Mouse (Mus musculus) stomach, postnatal 0 days (tissue): ENCODE results near the gene Kalrn.

Experiments used
- CTCF ChIP-seq: IDR thresholded peaks from 2 replicates; pipeline ENCODE4 v1.5.1; 2016; ENCODE audit warnings: antibody characterized with exemption, low read depth, mild to moderate bottlenecking, moderate library complexity
- EP300 ChIP-seq: optimal IDR thresholded peaks from 2 replicates; pipeline ENCODE3; 2016; ENCODE audit warnings: antibody characterized with exemption

DNA sequence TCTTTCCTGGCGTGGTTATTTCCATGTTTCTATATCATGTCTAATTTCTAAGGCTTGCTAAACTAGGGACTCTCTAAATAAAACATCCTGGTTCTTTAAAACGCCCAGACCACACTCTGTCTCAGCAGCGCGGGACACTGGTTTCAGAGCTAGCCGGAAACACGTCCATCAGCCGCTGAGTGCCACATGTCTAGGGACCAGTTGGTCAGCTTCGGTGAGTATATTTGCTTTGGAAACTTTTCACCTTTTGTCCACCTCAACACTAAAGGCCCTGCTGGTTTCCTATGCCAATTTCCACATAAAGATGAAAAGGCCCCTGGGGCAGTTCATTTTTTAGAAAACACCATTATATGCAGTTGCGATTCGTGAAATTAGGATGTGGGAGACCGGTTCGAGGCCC is 524.0 kb downstream of the Kalrn start:
- TF ChIP-seq CTCF (no peak), EP300 (no peak)
